Mouse (Mus musculus) MEL (cell line): ENCODE results near the gene Cacng3.

Experiments used
- CHD2 ChIP-seq: IDR thresholded peaks from 2 replicates; pipeline ENCODE4 v1.6.1; 2011; ENCODE audit warnings: low read length, improper control_type of control experiment
- CTCF ChIP-seq, 3 experiments: IDR thresholded peaks in 2 of 3; conservative IDR thresholded peaks in 1 of 3; 2 replicates each; pipeline ENCODE4 v1.5.1; 2011 to 2012; ENCODE audit warnings: low read length in 3 of 3, low read depth in 2 of 3, mild to moderate bottlenecking in 2 of 3, improper control_type of control experiment in 1 of 3, inconsistent platforms in 1 of 3, mixed read lengths in 1 of 3, moderate library complexity in 1 of 3; ENCODE audit not compliant: control insufficient read depth in 1 of 3, insufficient read depth in 1 of 3, poor library complexity in 1 of 3, severe bottlenecking in 1 of 3
- EP300 ChIP-seq, 2 experiments: IDR thresholded peaks; 2 replicates each; pipeline ENCODE4 v1.6.1; 2011; ENCODE audit warnings: improper control_type of control experiment in 2 of 2, low read length in 2 of 2, low read depth in 1 of 2, mild to moderate bottlenecking in 1 of 2
- HCFC1 ChIP-seq: IDR thresholded peaks from 2 replicates; pipeline ENCODE4 v1.6.1; 2012; ENCODE audit warnings: low read depth, mild to moderate bottlenecking, inconsistent platforms, low read length, improper control_type of control experiment, moderate library complexity
- MAZ ChIP-seq: IDR thresholded peaks from 2 replicates; pipeline ENCODE4 v1.6.1; 2012; ENCODE audit warnings: low read depth, mild to moderate bottlenecking, inconsistent platforms, low read length, improper control_type of control experiment
- POLR2A ChIP-seq, 2 experiments: IDR thresholded peaks; 2 replicates each; pipeline ENCODE4 v1.6.1; 2011 to 2012; ENCODE audit warnings: low read length in 2 of 2, mild to moderate bottlenecking in 2 of 2, control low read depth in 1 of 2, improper control_type of control experiment in 1 of 2, low read depth in 1 of 2, moderate library complexity in 1 of 2; ENCODE audit not compliant: control insufficient read depth in 1 of 2, insufficient read depth in 1 of 2, poor library complexity in 1 of 2
- TAL1 ChIP-seq: IDR thresholded peaks from 2 replicates; pipeline ENCODE4 v1.6.1; 2012; ENCODE audit warnings: mild to moderate bottlenecking, inconsistent platforms, low read length, moderate library complexity, mixed read lengths
- ZC3H11A ChIP-seq: IDR thresholded peaks from 2 replicates; pipeline ENCODE4 v1.6.1; 2012; ENCODE audit warnings: low read depth, mild to moderate bottlenecking, inconsistent platforms, low read length, improper control_type of control experiment

GRCm38 (mm10) chr7:122643676-122644075 is 26.6 kb upstream of the Cacng3 start:
- TF ChIP-seq HCFC1 = no peak
- TF ChIP-seq CTCF (IDR thresholded peaks at IDR 0.05 in 2 of 3, conservative IDR thresholded peaks at IDR 0.05 in 1 of 3; ENCODE audit: control insufficient read depth in 1 of 3, insufficient read depth in 1 of 3, low read depth in 2 of 3, low read length in 3 of 3, poor library complexity in 1 of 3, severe bottlenecking in 1 of 3) = no peak
- TF ChIP-seq POLR2A (IDR thresholded peaks at IDR 0.05; ENCODE audit: control insufficient read depth in 1 of 2, insufficient read depth in 1 of 2, low read depth in 1 of 2, low read length in 2 of 2, poor library complexity in 1 of 2) = no peak
- no peak for TF ChIP-seq TAL1
- no peak for TF ChIP-seq ZC3H11A
- no peak for TF ChIP-seq MAZ
- TF ChIP-seq CHD2 = no peak
- TF ChIP-seq EP300 (IDR thresholded peaks at IDR 0.05; ENCODE audit: low read depth in 1 of 2, low read length in 2 of 2) = no peak
